Mouse (Mus musculus) forebrain, embryonic 13.5 days (tissue): Measurements from ENCODE around the gene Higd2a. TPM values are rescaled to one million over a fixed set of nuclear protein-coding genes. Genes with fewer than 3 reads are reported as not detected.

Experiments
- ATAC-seq: fragments of 200-750 bp; cut with Nextera tagmentation; 2 replicates; pipeline ENCODE4 v1.8.0; 2017
- H3K27ac ChIP-seq: fragments of 300-500 bp; sonication (generic); 2 replicates; pipeline ENCODE4 v1.5.1; 2015; ENCODE audit warnings: inconsistent platforms, mild to moderate bottlenecking, moderate library complexity
- H3K27me3 ChIP-seq: fragments of 300-500 bp; sonication (generic); 2 replicates; pipeline ENCODE4 v1.6.1; 2015; ENCODE audit warnings: mild to moderate bottlenecking, inconsistent platforms
- H3K36me3 ChIP-seq: fragments of 300-500 bp; sonication (generic); 2 replicates; pipeline ENCODE4 v1.6.1; 2015; ENCODE audit warnings: mild to moderate bottlenecking, inconsistent platforms; ENCODE audit not compliant: poor library complexity, severe bottlenecking
- H3K4me1 ChIP-seq: fragments of 300-500 bp; sonication (generic); 2 replicates; pipeline ENCODE4 v1.6.1; 2015; ENCODE audit warnings: inconsistent platforms
- H3K4me2 ChIP-seq: fragments of 300-500 bp; sonication (generic); 2 replicates; pipeline ENCODE4 v1.6.1; 2015; ENCODE audit warnings: inconsistent platforms, mild to moderate bottlenecking, moderate library complexity
- H3K4me3 ChIP-seq: fragments of 300-500 bp; sonication (generic); 2 replicates; pipeline ENCODE4 v1.5.1; 2015; ENCODE audit warnings: mild to moderate bottlenecking, inconsistent platforms
- H3K9ac ChIP-seq: fragments of 300-500 bp; sonication (generic); 2 replicates; pipeline ENCODE4 v1.6.1; 2015; ENCODE audit warnings: mild to moderate bottlenecking, inconsistent platforms
- H3K9me3 ChIP-seq: fragments of 300-500 bp; sonication (generic); replicated peaks from 2 replicates; pipeline ENCODE4 v1.6.1; 2016; ENCODE audit warnings: inconsistent platforms
- WGBS: fragments of 180-500 bp; shearing (Covaris S2); methylation state at CpG from one replicate; pipeline ENCODE4 v1.1.7; 2015; 5-methylcytosine and 5-hydroxymethylcytosine counted together
- microRNA-seq: library from miRNA; unstranded; fragments of <30 nt; microRNA quantifications from one replicate; pipeline ENCODE4, GENCODE M21; 2016
- polyA plus RNA-seq: library from polyadenylated mRNA; unstranded; fragments of >200 nt; fragmentation: Nextera tagmentation; extraction: Ambion mirVana; gene quantifications from 2 replicates; pipeline ENCODE4 v1.2.1, GENCODE M21; 2015

Gene Higd2a
- polyA plus RNA-seq, 1 experiment from 2014 or later: 209 TPM

- H3K4me3 ChIP-seq: no peak overlapping the region
- no peak overlapping the region for H3K27ac ChIP-seq
- peaks cover 41% of the 10 kb centered on the region for H3K36me3 ChIP-seq
- H3K9me3 ChIP-seq: no peaks in the 10 kb centered on the region
- H3K4me1 ChIP-seq: no peaks in the 10 kb centered on the region
- WGBS: 94% methylated on average over 3 of the region's 3 CpGs
- ATAC-seq: no peak
- H3K27me3 ChIP-seq: no peaks in the 10 kb centered on the region
- H3K4me2 ChIP-seq: no peak overlapping the region
- H3K9ac ChIP-seq: no peak overlapping the region
Measured at GRCm38 (mm10) chr13:54635011-54635410, 45.0 kb downstream of the Higd2a start.

Small RNAs within 50 kb of the gene (microRNA-seq; reads per million reads assigned to microRNA genes)
- gene Gm24195: not detected

Other genes with a start within 250 kb of the Higd2a start
- gene Cplx2, start 218.9 kb upstream of the Higd2a start, polyA plus RNA-seq: 20.0 and 22.8 TPM in 2 replicates
- gene Thoc3, start 121.4 kb upstream of the Higd2a start, polyA plus RNA-seq: 108 and 113 TPM in 2 replicates
- gene Simc1, start 86.4 kb upstream of the Higd2a start, polyA plus RNA-seq: 17.7 and 17.8 TPM in 2 replicates
- 262 and 276 TPM in 2 replicates for gene 4833439L19Rik, start 24.8 kb upstream of the Higd2a start, polyA plus RNA-seq
- gene Arl10, start 15.2 kb upstream of the Higd2a start, polyA plus RNA-seq: 52.1 and 53.5 TPM in 2 replicates
- 59.6 and 66.2 TPM in 2 replicates for gene Nop16, start 117 bp upstream of the Higd2a start, polyA plus RNA-seq
- gene Cltb, start 21.1 kb downstream of the Higd2a start, polyA plus RNA-seq: 57.2 and 60.3 TPM in 2 replicates
- 69.4 and 73.2 TPM in 2 replicates for gene Faf2, start 31.6 kb downstream of the Higd2a start, polyA plus RNA-seq
- 98.6 and 98.8 TPM in 2 replicates for gene Rnf44, start 103.7 kb downstream of the Higd2a start, polyA plus RNA-seq
- 0.05 TPM in 1 of 2 replicates, not detected in the other for gene Cdhr2, start 111.3 kb downstream of the Higd2a start, polyA plus RNA-seq
- gene Gprin1, start 159.7 kb downstream of the Higd2a start, polyA plus RNA-seq: 3.5 TPM in 2 replicates
- gene Sncb, start 176.4 kb downstream of the Higd2a start, polyA plus RNA-seq: 9.1 and 10.6 TPM in 2 replicates
- not detected in 2 replicates for gene Eif4e1b, start 193.8 kb downstream of the Higd2a start, polyA plus RNA-seq
- gene Tspan17, start 199.2 kb downstream of the Higd2a start, polyA plus RNA-seq: 11.9 and 15.0 TPM in 2 replicates